Mouse (Mus musculus) embryo, embryonic 9.5 days (tissue): ENCODE measurements around the gene Pax2.

ENCODE experiments used
- DNase-seq: peaks from one replicate; pipeline ENCODE4 v3.0.0-alpha.2; 2017; ENCODE audit errors: extremely low spot score

Gene Pax2

DNA sequence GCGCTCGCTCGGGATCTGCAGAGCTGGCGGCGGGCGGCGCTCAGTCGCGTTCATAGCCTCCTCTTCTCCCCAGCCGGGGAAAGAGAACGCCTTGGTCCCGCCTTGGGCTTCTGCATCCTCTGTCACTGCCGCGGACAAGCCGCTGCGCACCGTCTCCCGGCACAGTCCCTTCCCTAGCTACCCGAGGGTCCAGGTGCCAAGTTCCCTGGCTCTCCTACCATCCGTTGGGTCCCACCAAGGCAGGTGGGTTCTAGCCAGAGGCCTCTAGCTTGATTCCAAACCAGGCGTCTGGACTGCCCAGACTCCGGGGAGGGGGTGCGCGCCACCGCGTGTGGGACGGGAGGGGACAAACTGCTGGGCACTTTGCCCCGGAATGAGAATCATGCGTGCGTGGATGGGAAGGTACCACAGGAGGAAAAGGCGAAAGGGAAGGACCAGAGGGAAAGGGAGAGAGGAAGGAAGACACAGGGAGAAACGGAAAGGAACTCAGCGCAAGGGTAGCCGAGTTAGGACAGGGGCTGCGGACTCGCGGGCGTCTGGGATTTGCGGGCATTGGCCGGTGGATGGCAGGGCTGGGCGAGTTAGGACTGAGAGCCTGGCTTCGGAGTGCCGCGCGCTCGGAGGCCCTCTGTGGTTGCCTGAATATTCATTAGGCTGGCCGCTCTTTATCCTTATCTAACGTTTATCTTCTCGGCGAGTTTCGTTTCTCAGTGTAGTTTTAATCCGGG lies at the start of gene Pax2:
Gene Pax2 (plus strand): TSS at position 353 of the 728 bp plus-strand sequence.
- DNase-seq = peak; percentile 48

DNA sequence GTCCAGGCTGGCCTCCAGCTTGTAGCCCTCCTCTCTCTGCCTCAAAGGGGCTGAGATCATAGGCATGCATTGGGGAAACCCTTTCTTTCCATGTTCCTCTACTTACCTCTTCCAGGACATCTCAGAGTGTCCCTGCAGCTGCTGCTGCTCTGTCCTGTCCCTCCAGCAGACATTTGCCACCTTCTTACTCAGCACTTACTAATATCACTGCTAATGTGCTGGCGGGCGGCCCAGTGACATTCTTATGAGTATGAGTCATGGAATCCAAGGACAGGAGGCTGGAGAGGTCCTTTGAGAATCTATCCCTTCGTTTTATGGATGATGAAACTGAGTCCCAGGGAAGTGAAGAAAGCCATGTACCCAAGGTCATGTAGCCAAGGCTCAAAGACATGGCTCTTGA lies 47.0 kb upstream of the Pax2 start:
- DNase-seq = no peak

- DNase-seq = no peak
Measured at GRCm38 (mm10) chr19:44716731-44717600, 38.9 kb upstream of the Pax2 start.

GRCm38 (mm10) chr19:44719292-44720193 lies 36.3 kb upstream of the Pax2 start:
- DNase-seq = no peak

DNA sequence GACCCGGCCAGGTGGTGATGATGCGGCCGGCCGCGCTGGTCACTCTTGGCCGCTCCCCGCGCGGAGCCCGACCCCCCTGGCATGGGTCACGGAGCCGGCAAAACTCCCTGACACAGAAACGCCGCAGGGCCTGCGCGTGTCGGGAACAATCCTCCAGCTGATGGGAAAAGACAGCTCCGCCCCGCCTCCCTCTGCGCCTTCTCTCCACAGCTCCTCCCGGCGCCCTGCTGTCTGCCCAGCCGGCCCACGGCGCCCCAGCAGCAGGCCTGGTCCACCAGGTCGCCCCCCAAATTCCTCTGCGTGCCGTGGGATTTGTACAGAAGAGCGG lies 35.7 kb upstream of the Pax2 start:
- no peak for DNase-seq

DNA sequence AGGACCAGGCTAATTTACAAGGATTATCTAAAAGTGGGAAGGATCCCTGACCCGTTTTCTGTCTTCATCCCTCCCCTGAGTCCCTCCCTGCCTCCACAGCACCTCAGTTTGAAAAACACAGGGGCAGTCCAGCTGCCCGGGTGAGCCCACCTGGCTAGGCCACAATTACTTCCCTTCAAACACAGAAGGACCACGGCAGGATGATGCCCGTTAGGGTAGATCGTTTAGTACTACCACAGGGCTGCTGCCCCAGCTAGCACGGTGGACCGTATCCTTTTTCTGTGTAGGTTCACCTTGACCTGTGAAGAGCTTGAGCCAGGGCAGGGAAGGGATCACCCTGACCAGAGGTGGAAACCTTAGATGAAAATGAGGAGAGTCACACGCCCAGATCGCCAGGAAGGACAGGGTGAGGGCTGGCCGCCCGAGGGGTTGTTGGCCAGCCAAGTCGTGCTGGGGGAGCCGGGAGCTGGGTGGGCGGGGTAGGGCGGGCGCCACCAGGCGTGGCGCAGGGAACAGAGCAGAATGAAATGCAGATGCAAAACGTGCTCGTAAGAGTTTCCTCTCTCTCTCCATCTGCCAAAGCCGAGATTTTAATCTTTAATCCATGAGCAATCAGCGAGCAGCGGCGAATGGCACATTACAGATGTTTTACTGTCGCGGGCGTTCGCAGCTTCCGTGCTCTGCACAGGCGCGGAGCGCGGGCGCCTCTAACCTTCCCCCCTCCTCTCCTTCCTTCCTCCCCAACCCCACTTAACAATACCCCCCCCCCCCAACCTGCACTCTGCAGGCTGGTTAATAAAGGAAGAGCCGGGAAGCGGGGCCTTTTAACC lies 32.0 kb upstream of the Pax2 start:
- DNase-seq = no peak

DNA sequence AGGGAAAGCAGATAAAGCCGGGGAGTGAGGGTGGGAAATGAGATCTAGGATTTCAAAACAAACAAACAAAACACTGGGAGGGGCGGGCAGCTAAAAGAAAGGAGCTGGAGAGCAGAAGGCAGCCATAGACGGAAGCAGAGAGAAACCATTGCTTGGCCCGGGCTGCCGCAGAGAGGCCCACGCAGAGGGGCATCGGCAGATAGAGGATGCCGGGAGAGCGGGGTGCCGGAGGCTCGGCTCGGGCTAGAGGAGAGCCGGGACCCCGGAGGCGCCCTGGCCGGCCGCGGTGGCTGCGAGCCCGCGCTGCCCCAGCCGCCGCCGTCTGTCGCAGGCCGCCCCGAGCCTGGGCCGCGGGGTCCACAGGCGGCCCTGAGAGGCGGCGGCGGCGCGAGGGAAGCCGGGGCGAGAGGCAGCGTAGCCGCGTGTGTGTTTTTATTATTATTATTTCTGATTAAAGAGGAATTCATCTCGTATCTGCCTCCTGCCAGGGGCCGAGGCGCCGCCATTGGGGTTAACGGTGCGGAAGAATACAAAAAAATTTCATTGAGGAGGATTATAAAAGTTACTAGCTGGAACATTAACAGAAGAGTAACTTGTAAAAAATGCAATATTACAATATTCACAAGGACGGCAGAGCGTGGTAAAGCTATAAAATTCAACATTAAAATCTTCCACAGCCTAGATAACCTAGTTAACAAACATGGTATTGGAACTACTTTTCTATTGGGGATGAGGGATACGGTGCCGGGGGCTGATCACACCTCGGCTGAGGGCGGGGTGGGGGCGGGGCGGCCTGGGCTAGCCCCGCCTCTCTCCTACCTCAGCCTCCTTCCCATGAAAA lies 29.7 kb upstream of the Pax2 start:
- peak; percentile 83 for DNase-seq

DNA sequence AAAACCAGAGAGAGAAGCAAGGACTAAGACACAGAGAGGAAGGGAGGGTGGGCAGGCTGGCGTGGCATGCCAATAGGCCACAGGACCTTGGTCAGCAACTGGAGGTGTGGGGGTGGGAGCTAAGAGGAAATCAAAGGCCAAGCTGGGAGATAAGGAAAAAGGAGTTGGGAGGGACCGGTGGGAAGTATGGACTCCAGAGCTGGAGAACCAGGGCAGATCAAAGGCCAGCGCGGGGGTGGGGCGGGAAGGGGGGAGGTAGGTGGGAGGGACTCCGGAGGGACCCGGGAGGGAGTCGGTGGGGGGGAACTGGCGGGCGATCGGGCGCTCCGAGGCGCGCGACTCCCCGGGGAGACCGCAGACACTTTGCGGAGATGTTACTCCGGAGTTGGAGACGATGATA lies 21.7 kb upstream of the Pax2 start:
- DNase-seq = peak; percentile 10

DNA sequence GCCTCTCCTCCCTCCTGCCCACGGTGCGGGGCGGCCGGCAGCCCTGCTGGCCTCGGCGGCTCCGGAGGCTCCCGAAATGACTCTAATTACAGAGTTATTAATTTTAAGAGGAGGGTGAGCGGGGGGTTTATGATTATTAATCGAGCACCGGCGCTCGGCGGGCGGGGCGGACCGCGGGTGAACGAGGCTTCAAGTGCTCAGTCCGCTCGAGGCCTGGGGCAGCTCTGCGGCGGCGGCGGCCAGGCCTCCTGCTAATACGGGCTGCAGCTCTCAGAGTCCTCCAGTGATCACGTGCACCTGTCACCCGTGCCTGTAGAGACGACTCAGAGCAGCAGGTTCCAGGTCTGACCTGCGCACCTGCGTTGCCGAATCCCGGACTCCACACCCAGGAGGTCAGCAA lies 21.2 kb upstream of the Pax2 start:
- peak; percentile 24 for DNase-seq

GRCm38 (mm10) chr19:44740300-44740699 lies 15.5 kb upstream of the Pax2 start:
- peak; percentile 50 for DNase-seq

DNA sequence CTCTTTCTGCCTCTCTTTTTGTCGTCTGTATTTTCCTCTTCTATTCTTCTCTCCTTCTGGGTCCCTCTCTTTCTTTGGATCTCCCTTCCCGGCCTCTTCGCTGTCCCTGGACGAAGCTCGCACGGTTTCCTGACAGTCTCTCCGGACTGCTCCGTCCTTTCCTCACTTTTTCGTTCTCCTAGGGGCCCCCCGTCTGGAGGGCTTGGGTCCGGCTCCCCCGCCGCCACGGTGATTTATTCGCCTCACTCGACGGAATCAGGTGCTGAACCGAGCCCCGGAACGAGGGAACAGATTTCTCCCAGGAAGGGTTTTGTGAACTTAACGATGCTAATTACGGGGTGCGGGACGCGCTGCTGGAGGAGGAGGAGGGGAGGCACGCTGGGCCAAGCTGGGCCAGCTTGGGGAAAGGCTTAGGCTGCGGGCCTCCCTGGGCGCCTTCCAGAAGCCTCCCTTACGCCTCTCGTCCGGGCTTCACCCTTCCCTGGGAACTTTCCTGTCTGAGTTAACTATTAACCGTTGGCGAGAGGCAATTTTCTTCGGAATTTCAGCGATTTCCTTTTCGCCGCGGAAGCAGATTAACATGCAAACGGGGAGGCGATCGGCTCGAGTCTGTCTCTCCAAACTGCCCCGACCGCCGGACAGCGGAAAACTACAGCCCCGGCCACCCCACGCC lies 14.6 kb upstream of the Pax2 start:
- peak; percentile 58 for DNase-seq

DNA sequence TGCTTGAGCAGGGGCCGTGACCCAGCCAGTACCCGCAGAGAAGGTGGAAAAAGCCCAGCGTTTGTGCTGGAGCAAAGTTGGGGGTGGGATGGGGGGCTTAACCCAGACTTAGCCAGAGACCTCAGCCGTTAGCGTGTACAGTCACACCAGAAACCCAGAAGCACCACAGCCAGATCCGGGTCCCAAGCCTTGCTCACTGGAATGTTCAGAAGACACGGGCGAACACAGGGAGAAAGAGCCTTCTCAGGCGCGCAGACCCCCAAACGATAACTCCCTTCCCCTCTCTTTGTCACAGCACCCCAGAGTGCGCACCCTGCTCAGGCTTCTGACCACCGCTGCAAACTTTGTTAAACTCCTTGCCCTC lies 14.1 kb upstream of the Pax2 start:
- peak; percentile 62 for DNase-seq

DNA sequence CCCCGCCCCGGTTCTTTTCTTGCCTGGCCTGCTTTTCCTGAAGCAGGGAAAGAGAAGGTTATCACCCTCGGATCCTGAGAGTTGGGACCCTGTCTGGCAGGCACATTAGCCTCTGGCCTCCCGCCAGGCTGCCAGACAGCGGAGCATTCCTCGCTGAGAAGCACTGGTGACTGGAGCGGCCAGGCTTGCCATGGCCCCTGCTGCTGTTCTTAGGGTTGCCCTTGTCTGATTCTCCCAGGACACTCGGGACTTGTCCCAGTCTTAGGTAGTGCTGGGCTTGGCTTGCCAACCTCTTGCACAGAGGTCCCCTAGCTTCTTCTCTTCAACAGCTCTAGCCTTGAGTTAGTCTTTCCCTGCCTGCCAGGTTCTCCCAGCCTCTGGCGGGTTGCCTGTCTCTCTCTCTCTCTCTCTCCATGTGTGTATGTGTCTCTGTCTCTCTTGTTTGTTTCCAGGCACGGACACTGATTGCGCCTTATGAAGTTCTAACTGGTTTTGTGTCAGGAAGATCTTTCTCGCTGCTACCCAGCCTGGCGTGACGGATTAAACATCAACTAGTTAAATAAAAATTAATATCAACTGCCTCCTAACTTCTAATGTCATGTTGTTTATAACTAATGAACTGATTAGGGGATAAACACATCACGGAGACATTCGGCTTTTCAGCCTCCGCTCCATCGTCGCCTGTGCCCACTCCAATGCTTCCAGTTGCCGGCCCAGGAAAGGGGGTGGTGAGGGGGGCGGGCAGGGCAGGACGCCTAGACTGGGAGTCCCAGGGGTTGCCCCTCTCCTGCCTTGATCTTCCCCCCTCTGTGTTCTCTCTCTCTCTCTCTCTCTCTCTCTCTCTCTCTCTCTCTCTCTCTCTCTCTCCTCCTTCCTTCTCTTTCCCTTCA lies 13.5 kb upstream of the Pax2 start:
- no peak for DNase-seq

DNA sequence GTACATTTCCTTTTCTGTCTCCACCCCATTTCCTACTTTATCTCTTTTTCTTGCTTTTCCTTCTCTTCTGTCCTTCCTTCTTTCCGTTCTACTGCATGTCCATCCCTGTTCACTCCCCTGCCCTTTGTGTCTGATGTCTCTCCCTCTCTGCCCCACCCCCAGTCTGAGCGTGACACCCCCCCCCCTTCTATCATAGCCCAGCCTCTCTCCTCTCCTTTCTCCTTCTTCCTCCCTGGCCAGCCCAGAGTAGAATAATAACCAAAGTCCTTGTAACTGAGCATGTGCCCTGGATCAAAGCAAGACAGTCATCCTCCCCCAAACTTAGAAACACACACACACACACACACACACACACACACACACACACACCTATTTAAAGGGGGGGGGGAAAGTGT lies 12.8 kb upstream of the Pax2 start:
- DNase-seq = no peak

- DNase-seq = no peak
Measured at GRCm38 (mm10) chr19:44743961-44744520, 11.8 kb upstream of the Pax2 start.

DNA sequence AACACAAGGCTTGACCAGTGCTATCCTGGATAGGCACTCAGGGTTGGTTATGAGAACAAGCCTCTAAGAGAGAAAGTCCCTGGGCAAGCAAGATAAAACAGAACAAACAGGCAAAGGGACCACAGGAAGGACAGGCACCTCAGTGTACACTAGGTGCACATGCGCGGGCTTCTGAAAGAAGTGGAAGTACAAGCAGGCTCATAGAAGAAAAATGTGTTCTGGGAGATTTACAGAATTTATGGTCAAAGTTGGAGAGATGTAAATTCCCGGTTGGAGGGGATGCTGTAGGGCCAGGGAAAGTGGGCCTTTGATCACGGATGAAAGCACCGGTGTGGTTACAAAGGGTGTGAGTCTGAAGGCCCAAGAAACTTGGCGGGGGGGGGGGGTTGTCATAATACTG lies 10.1 kb upstream of the Pax2 start:
- no peak for DNase-seq

DNA sequence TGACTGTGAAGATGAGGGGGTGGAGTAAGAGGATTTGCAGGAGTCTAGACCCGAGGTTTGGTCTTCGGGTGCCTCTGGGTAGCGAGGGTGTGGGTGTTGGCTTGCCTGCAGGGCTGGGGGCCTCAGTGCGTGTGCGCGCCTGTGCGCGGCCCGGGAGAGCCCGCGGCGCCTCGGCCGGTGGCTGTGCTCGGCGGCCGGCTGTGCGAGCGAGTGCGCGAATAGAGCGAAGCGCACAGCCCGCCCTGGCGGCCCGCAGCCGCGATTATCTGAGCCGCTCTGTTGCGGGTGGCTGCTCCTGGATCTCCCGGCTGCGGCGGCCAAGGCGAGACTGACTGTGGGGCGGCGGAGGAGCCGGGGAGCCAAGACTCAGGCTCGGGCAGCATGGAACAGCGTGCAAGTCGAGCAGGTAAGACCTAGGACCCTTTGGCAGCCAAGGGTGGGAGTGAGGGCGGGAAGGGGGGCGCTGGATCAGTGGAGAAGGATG lies 9.3 kb upstream of the Pax2 start:
- peak; percentile 49 for DNase-seq

DNA sequence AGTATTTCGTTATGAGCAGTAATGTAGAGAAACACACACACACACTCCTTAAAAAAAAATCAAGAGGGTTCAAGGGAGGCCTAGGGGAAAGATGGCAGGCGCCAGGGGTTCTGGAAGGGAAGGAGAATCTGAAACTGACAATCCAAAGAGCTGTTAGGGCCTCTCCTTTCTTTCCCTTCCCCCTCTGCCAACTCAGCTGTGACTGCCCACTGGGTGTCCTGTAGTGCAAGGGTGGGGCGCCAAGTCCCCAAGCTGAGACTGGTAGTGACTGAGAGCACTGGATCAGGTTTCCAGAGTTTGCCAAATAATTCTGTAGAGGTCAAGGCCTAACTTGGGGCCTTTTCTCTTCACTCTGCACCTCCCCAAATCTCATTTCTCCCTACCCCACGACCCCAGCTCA lies 8.4 kb upstream of the Pax2 start:
- peak; percentile 12 for DNase-seq
